Mouse (Mus musculus) heart, postnatal 0 days (tissue): ENCODE data around the gene Popdc3. TPM values are rescaled to one million over a fixed set of nuclear protein-coding genes. Genes with fewer than 3 reads are reported as not detected.
A peak's percentile ranks its signal among the peaks of the same experiment; 100 is the strongest.
"Not testable (repeated sequence)": the region's sequence is repeated elsewhere in the genome, so short reads cannot be mapped to it uniquely, and the experiment has no call there.

ENCODE experiments used
- ATAC-seq: fragments of 200-750 bp; cut with Nextera tagmentation; 2 replicates; pipeline ENCODE4 v1.8.0; 2017; ENCODE audit warnings: low read depth, moderate number of reproducible peaks, moderate library complexity; ENCODE audit not compliant: insufficient read depth
- DNase-seq: peaks from one replicate; pipeline ENCODE4 v3.0.0-alpha.2; 2016; ENCODE audit warnings: low spot score
- H3K27ac ChIP-seq: fragments of 300-500 bp; sonication (generic); 2 replicates; pipeline ENCODE4 v1.5.1; 2014; ENCODE audit warnings: low read depth, mild to moderate bottlenecking
- H3K27me3 ChIP-seq: fragments of 300-500 bp; sonication (generic); 2 replicates; pipeline ENCODE4 v1.6.1; 2014; ENCODE audit warnings: low read length, mixed read lengths; ENCODE audit not compliant: control insufficient read depth, insufficient read depth
- H3K36me3 ChIP-seq: fragments of 300-500 bp; sonication (generic); replicated peaks from 2 replicates; pipeline ENCODE4 v1.6.1; 2014; ENCODE audit warnings: low read length, mixed read lengths; ENCODE audit not compliant: control insufficient read depth, insufficient read depth
- H3K4me1 ChIP-seq: fragments of 300-500 bp; sonication (generic); 2 replicates; pipeline ENCODE4 v1.6.1; 2014; ENCODE audit warnings: antibody characterized with exemption; ENCODE audit not compliant: control insufficient read depth, insufficient read depth
- H3K4me2 ChIP-seq: fragments of 300-500 bp; sonication (generic); 2 replicates; pipeline ENCODE4 v1.6.1; 2014; ENCODE audit warnings: low read depth, mild to moderate bottlenecking, low read length, moderate library complexity
- H3K4me3 ChIP-seq: fragments of 300-500 bp; sonication (generic); 2 replicates; pipeline ENCODE4 v1.5.1; 2014; ENCODE audit warnings: low read depth, low read length
- H3K9ac ChIP-seq: fragments of 300-500 bp; sonication (generic); replicated peaks from 2 replicates; pipeline ENCODE4 v1.6.1; 2014; ENCODE audit warnings: low read depth, low read length, mixed read lengths
- H3K9me3 ChIP-seq: fragments of 300-500 bp; sonication (generic); replicated peaks from 2 replicates; pipeline ENCODE4 v1.6.1; 2016; ENCODE audit warnings: low read length; ENCODE audit not compliant: control insufficient read depth
- CTCF ChIP-seq: IDR thresholded peaks from 2 replicates; pipeline ENCODE4 v1.5.1; 2016; ENCODE audit warnings: antibody characterized with exemption, control low read depth, low read depth
- EP300 ChIP-seq: IDR thresholded peaks from 2 replicates; pipeline ENCODE4 v1.6.1; 2016; ENCODE audit warnings: antibody characterized with exemption, low read depth
- WGBS: fragments of 180-500 bp; shearing (Covaris S2); extraction: QIAGEN DNeasy Blood & Tissue Kit; methylation state at CpG from one replicate; pipeline ENCODE4 v1.1.7; 2014; 5-methylcytosine and 5-hydroxymethylcytosine counted together
- polyA plus RNA-seq: library from polyadenylated mRNA; unstranded; fragments of >200 nt; fragmentation: Nextera tagmentation; extraction: Ambion mirVana; gene quantifications from 2 replicates; pipeline ENCODE4 v1.2.1, GENCODE M21; 2015
- total RNA-seq: library from RNA; depleted of rRNA; stranded (reverse); fragments of >200 nt; gene quantifications from 2 replicates; pipeline ENCODE4 v1.2.3, GENCODE M21; 2014; ENCODE audit warnings: low replicate concordance; rRNA removed

The Popdc3 gene
- total and polyA plus RNA-seq, 2 experiments from 2014 or later: 50.6 to 71.9 TPM

- H3K27ac ChIP-seq, H3K4me2 ChIP-seq, ATAC-seq, H3K4me3 ChIP-seq, DNase-seq, H3K27me3 ChIP-seq, H3K9me3 ChIP-seq, H3K4me1 ChIP-seq, H3K9ac ChIP-seq: not testable (repeated sequence)
- peaks cover 58% of the 10 kb centered on the region for H3K36me3 ChIP-seq
- TF ChIP-seq CTCF: peak; percentile 28; the same call in 1 of the 2 replicates
- 85% methylated on average over 3 of the region's 3 CpGs for WGBS
Observed at GRCm38 (mm10) chr10:45348143-45348542, 170.2 kb downstream of the Popdc3 start.

GRCm38 (mm10) chr10:45356091-45356490 lies 178.2 kb downstream of the Popdc3 start:
- DNase-seq: no peak
- Histone ChIP-seq H3K4me3 (no peak overlapping the region), H3K9me3 (no peaks in the 10 kb centered on the region), H3K4me2 (no peak overlapping the region), H3K9ac (no peak overlapping the region), H3K36me3 (peaks cover 56% of the 10 kb centered on the region), H3K4me1 (no peaks in the 10 kb centered on the region), H3K27ac (no peak overlapping the region; the same call in 1 of the 2 replicates), H3K27me3 (no peaks in the 10 kb centered on the region)
- ATAC-seq: no peak
- TF ChIP-seq EP300: no peak
- no peak for TF ChIP-seq CTCF
- 80% methylated on average over 6 of the region's 6 CpGs for WGBS

- peaks cover 16% of the 10 kb centered on the region for H3K4me1 ChIP-seq
- ATAC-seq (peak; percentile 90), DNase-seq (peak; percentile 87)
- no peaks in the 10 kb centered on the region for H3K27me3 ChIP-seq
- peaks cover 32% of the 10 kb centered on the region for H3K36me3 ChIP-seq
- H3K27ac ChIP-seq: peak overlapping the region; percentile 96
- no peak overlapping the region for H3K9ac ChIP-seq
- no peak overlapping the region for H3K4me2 ChIP-seq
- H3K4me3 ChIP-seq: no peak overlapping the region
- TF ChIP-seq CTCF (no peak), EP300 (0 out of 2 replicates have a peak, but pooled peaks have one; percentile 23)
- H3K9me3 ChIP-seq: no peaks in the 10 kb centered on the region
- 24% methylated on average over 5 of the region's 5 CpGs for WGBS
Observed at GRCm38 (mm10) chr10:45363396-45363795, 185.5 kb downstream of the Popdc3 start.

GRCm38 (mm10) chr10:45366987-45367705 lies 189.2 kb downstream of the Popdc3 start:
- Histone ChIP-seq H3K36me3 (peaks cover 43% of the 10 kb centered on the region), H3K9ac (no peak overlapping the region), H3K4me1 (peaks cover 16% of the 10 kb centered on the region), H3K4me2 (no peak overlapping the region), H3K27ac (no peak overlapping the region), H3K9me3 (no peaks in the 10 kb centered on the region), H3K4me3 (no peak overlapping the region), H3K27me3 (no peaks in the 10 kb centered on the region)
- ATAC-seq (no peak), DNase-seq (no peak)
- TF ChIP-seq EP300 (no peak), CTCF (peak; percentile 23)
- 84% methylated on average over 17 of the region's 17 CpGs for WGBS

Other genes with a start within 250 kb of the Popdc3 start
- 16.8 and 18.2 TPM in 2 replicates for gene Prep, start 110.9 kb upstream of the Popdc3 start, total RNA-seq
- gene Prep, start 110.9 kb upstream of the Popdc3 start, polyA plus RNA-seq: 15.1 and 16.9 TPM in 2 replicates
- gene Bves, start 157.7 kb downstream of the Popdc3 start, total RNA-seq: 113 and 121 TPM in 2 replicates
- gene Bves, start 157.7 kb downstream of the Popdc3 start, polyA plus RNA-seq: 85.0 and 90.0 TPM in 2 replicates